Mouse (Mus musculus): ENCODE results near the gene Chrd.

The Chrd gene

DNA sequence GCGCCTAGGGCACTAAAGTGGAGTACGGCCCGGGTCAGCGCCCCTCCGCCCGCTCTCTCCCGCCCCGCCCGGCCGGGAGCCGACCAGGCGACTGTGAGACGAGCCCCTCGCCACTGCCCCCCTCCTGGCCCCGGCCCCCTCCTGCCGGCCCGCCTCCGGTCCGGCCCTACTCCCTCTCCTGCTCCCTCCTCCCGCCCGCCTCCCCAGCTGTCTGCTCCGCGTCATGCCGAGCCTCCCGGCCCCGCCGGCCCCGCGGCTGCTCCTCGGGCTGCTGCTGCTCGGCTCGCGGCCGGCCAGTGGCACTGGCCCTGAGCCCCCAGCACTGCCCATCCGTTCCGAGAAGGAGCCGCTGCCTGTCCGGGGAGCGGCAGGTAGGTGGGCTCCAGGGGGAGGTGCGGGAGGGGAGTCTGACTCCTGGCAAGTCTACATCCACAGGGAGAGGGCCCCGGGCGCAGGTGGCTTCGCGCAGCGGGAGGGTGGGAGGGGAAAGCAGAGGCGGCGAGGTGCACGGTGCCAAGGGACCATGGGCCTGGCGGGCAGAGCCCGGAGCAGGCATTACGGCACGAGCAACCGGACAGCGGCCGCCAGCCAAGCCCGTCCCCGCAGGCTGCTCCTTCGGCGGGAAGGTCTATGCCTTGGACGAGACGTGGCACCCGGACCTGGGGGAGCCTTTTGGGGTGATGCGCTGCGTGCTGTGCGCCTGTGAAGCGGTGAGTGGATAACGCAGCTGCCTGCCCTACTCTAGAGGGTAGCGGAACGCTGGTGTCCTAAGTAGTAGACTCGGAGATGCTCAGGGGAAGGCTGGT, at the start of gene Chrd:
TSS of gene Chrd (plus strand) at position 203 of the 806 bp plus-strand sequence.
- peak in 1 of 2 experiments; percentile 43 for DNase-seq (ENCODE audit: low spot score in 2 of 2)

DNA sequence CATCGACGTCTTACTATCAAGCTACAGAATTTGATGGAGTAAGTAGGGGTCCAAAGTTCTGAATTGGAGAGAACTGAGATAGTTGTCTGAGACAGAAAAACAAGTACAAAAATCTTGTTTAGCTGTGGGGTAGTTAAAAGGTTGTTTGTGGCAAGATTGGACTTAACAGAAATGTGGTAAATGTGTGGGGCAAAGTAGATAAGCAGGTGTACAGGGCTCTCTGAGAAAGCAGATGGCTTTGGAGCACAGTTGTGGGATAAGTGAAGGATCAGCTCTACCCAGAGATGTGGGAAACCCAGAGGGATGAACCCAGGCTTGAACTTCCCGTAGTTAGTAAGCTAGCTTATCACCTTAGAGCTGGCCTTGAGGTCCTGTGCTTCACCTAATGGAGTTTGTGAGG, 42.2 kb upstream of the Chrd start:
- no peak for DNase-seq (ENCODE audit: low spot score in 2 of 2)

DNA sequence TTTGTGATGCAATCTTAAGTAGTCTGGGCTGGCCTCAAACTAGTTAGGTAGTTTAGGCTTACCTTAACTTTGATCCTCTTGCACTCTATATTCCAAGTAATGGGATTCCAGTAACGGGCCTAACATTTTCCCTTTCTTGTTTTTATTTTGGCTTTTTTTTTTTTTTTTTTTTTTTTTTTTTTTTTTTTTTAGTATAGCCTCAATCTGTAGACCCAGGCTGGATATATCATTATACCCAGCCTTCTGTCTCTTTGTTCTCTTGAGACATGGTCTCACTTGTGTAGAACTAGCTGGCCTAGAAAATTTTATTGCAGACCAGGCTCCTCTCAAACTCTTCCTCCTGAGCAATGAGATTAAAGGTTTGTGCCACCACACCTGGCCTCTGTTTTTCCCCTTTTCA, 41.3 kb upstream of the Chrd start:
- DNase-seq (ENCODE audit: low spot score in 2 of 2), result no peak

DNA sequence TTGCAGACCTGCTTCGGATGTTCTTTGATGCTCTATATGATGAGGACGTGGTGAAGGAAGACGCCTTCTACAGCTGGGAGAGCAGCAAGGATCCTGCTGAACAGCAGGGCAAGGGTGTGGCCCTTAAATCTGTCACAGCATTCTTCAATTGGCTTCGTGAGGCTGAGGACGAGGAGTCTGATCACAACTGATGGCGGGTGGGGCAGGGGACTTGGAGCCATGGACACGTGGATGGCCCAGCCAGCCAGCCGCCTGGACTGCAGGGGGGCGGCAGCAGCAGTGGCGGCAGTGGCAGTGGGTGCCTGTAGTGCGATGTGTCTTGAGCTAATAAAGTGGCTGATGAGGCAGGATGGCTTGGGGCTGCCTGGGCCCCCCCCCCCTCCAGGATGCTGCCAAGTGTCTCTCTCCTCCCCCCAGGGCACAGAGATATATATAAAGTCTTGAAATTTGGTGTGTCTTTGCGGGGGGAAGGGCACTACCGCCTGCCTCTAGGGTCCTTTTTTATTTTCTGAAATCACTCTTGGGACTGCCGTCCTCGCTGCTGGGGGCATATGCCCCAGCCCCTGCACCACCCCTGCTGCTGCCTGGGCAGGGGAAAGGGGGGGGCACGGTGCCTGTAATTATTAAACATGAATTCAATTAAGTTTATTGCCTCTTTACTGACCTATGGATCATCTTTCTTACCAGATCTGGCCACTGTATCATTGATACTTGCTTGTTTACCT, 40.5 kb upstream of the Chrd start:
- DNase-seq (ENCODE audit: low spot score in 2 of 2), result peak; percentile 10 to 31

DNA sequence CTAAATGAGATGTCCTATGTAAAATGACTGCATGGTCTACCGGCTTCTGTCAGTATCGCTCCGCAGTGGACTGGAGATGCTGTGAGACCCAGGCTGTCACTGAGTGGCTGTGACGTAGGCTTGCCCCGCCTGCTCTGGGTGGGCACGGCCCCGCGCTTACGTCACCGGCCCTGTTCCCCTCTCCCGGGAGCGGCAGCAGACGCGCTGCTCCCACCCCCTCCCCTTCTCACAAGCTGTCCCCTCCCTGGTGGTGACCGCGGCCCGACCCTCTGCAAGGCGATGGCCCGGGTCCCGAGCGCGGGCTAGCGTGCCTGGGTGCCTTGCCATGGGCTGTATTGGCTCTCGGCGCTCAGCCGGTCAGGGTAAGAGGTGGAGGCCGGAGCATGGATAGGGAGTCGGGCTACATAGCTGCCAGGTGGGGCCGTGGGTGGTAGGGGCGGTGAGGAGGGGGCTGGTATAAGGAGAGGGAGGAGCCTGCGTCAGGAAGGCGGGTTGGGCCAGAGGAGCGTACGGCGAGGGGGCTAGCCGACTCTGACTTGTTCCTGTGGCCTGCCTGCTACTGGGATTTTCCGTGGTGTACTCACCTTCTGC, 39.7 kb upstream of the Chrd start, which contains the start of gene Fam131a:
TSS of gene Fam131a (plus strand) at position 131 of the 591 bp plus-strand sequence.
- DNase-seq (ENCODE audit: low spot score in 2 of 2), result peak; percentile 90 to 92

DNA sequence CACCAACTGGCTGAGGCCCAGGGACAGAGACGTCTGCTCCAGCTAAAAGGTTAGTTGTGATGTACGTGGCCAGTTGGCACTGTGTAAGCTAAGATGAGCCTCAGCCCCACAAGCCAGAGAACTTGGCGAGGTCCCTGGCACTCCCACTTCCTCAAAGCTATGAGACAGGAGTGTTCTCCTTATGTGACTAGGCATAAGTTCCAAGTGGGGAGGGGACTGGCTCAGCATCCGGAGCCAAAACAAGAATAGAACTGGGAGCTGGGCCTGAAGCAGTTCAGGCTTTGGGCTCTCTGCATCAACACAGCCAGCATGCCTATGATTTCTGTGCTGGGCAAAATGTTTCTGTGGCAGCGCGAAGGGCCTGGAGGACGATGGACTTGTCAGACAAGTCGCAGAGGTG, 38.1 kb upstream of the Chrd start:
- peak; percentile 69 to 75 for DNase-seq (ENCODE audit: low spot score in 2 of 2)

DNA sequence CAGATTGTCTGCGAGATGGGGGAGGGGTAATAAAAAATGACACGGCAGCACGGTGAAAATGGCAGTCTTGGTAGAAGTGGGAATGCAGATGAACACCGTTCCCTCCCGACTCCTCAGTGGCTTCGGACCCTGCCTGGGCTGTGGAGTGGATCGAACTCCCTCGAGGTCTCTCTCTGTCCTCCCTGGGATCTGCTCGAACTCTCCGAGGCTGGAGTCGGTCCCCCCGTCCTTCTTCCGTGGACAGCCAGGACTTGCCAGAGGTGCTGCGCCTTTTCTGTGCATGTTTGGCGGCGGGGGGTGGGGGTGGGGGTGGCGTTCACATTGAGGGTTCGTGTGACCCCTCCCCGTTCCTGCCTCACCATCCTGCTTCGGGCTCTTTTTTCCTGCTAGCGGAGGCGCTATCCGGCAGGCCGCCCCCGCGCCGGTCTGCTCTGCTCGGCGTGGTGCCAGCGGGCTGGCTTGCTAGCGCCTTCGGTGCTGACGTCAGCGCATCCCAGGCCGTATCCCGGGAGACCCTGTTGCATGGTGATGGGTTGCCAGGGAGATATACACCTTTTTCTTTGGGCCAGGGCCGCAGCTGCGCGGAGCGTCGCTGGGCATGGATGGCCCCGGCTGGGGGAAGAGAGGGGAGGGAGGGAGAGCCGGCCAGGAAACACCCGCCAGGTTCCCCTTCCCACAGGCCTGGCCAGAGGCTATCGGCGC, 37.2 kb upstream of the Chrd start:
- peak; percentile 97 to 98 for DNase-seq (ENCODE audit: low spot score in 2 of 2)

DNA sequence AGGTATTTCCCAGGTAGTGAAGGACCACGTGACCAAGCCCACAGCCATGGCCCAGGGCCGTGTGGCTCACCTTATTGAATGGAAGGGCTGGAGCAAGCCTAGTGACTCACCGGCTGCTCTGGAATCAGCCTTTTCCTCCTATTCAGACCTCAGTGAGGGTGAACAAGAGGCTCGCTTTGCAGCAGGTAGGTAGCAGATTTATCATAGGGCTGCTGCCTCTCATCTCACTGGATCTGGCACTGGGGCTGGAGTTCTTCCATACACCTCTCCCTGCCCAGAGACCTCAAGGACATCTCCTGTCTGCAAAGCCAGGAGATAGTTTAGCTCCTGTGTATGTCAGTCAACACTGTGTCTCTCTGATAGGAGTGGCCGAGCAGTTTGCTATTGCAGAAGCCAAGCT, 33.7 kb upstream of the Chrd start:
- no peak for DNase-seq (ENCODE audit: low spot score in 2 of 2)

DNA sequence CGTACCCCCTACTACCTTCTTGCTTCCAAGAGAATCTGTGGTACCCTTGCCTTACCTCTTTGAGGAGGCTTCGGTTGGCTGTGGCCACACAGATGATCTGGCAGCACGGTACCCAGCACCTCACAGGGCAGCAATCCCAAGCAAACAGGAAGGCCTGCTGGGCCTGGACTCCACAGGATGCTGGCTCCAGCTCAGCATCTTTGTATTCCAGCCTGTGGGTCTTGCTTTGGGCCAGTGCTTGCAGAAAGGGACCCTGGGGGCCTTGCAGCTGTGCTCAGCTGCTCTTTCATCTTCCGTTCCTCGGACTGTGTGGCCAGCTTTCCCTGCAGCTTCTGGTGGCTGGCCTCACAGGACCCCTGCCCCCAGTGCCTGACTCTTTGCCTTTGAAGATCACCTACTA, 32.9 kb upstream of the Chrd start:
- no peak for DNase-seq (ENCODE audit: low spot score in 2 of 2)

DNA sequence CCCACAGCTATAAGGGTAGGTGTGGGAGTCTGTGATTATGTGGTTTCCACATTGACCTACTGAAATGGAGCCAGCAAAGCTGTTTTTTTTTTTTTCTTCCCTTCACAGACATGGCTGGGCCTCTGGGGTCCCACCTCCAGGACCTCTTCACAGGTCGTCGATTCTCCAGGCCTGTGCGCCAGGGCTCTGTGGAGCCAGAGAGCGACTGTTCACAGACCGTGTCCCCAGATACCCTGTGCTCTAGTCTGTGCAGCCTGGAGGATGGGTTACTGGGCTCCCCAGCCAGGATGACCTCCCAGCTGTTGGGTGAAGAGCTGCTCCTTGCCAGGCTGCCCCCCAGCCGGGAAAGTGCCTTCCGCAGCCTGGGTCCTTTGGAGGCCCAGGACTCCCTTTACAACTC, 31.6 kb upstream of the Chrd start:
- no peak for DNase-seq (ENCODE audit: low spot score in 2 of 2)

DNA sequence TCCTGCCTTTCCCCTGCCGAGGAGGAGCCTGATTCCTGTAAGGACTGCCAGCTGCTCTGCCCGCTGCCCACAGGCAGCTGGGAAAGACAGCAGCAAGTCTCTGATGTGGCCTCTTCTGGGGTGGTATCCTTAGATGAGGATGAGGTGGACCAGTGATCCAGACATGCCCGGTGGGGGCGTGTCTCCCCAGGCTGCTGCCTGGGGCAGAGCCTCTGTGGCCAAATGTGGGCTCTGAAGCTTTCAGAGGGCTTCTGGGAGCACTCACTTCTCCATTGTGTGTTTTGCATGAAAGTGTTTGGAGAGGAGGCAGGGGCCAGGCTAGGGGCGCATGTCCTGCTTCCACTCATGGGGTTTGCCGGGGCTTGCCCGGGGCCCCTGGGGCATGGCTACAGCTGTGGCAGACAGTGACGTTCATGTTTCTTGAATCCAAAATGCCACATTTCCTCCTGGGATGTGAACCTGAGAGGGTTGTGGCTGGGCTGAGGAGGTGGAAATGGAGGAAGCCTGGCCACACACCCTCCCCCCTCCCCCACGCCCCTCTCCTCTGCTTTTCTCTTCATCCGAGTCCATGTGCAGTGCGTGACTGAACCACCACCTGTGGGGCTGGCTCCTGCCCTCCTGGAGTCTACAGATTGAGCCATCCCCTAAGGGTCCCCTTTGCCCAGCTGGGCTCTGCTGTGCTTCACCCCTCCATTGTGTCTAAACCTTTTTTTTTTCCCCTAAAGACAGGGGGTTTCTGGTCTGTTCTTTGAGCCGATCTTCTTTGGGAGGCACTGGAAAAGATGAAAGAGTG, 31.0 kb upstream of the Chrd start:
- no peak for DNase-seq (ENCODE audit: low spot score in 2 of 2)

DNA sequence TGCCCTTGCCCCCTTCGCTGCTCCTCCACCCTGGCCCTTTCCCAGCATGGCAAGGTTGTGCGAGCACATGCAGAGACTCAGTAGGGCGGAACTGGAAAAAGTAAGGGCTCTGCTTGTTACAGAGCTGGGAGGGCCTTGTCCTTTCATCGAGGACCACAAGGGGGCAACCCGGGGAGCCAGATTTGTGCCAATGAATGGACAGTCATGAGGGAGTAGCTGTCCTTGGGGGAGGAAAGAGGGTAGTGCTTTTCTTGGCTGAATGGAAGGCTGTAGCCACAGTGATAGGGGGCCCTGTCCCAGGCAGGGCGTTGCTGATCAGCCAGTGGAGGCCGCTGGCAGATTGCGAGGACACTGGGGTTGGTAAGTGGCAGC, 30.4 kb upstream of the Chrd start:
- DNase-seq (ENCODE audit: low spot score in 2 of 2), result peak in 1 of 2 experiments; percentile 77

DNA sequence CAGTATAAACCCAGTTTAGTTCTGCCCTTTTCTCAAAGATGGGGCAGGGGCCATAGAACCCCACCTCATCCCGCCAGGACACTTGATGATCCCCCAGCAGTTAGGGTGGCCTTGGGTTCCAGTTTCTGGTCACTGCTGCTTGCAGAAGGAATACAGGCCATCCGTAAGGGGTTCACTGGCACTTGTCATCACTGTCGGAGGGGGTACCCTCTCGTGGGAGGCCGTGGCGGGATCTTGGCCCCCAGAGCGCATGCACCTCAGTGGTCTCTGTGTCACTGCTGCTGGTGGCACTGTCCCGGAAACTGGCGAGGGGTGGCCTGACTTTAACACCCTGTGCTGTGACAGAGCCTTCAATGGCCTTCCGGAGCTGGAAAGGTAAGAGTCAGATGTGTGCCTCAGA, 29.9 kb upstream of the Chrd start:
- peak in 1 of 2 experiments; percentile 20 for DNase-seq (ENCODE audit: low spot score in 2 of 2)

DNA sequence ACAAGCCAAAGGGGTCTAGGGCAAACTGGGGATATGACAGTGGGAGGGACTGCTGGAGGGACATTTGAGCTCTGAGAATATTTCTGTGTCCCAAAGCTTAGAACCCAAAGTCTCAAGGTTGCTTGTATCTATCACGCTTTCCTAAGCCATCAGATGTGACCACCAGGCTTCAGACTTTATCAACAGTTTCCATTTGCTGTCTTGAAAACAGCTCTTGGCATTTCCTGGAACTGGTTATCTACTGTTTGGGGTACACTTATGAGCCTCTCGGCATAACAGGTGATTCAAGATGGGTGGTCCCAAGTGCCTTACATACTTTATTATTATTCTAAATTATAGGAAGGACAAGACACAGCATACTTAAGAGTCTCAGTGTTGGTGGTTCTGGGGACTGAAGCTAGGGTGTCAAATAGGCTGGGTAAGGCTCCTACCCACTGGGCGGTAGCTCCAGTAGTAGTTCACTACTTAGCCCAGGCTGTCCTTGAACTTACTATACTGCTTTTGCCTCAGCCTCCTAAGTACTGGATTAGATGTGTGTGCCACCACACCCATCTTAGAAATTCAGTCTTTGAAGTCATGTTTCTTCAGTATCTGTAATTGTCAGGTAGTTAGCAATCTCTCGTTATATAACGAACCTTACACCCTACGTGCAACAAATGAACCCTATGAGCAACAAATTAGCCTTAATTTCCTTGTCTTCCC, 29.1 kb upstream of the Chrd start:
- DNase-seq (ENCODE audit: low spot score in 2 of 2), result no peak

DNA sequence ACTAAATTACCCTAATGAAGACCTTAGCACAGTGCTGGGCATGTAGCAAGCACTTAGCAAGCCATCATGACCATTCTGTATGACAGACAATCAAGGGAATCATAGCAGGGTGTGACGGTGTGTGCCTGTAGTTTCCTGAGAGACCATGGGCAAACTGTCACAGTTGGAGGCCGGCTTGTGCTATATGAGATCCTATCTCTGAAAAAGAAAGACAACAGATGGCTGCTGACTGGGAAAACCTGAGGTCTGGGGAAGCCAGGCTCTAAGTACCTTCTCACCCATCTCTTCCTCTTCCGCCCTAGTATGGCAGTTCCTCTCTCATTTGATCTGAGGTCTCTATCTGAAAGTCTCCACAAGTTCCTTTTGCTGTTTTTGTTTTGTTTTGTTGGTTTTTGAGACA, 27.1 kb upstream of the Chrd start:
- DNase-seq (ENCODE audit: low spot score in 2 of 2), result peak in 1 of 2 experiments; percentile 14

DNA sequence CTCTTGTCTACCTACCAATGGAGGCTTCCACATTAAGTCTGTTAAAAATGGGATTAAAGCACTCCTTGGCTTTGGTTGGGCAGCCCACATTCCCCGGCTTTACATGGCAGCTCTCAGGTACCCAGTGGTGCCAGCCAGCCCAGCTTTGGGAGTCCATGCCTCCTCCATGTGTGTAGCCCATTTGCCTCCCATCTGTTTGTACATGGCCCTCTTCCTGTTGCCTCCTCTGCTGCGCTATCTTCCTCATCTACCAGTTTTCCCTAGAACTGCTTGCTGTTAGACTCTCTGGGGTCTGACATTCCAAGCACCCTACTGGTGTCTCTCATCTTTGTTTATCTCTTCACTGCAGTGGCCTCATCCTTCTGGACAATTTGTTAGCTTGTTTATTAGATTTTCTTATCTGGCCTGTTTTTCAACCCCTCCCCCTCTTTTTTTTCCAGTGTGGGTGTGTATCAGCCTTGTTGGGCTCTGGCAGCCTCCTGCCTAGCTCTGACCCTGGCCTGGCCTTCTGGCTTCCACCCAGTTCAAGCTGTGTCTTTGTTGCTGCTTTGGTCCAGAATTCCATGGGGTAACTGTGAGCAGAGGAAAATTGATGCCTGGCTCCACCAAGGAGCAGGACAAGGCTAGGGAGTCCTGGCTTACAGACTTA, 26.4 kb upstream of the Chrd start:
- peak in 1 of 2 experiments; percentile 19 for DNase-seq (ENCODE audit: low spot score in 2 of 2)

DNA sequence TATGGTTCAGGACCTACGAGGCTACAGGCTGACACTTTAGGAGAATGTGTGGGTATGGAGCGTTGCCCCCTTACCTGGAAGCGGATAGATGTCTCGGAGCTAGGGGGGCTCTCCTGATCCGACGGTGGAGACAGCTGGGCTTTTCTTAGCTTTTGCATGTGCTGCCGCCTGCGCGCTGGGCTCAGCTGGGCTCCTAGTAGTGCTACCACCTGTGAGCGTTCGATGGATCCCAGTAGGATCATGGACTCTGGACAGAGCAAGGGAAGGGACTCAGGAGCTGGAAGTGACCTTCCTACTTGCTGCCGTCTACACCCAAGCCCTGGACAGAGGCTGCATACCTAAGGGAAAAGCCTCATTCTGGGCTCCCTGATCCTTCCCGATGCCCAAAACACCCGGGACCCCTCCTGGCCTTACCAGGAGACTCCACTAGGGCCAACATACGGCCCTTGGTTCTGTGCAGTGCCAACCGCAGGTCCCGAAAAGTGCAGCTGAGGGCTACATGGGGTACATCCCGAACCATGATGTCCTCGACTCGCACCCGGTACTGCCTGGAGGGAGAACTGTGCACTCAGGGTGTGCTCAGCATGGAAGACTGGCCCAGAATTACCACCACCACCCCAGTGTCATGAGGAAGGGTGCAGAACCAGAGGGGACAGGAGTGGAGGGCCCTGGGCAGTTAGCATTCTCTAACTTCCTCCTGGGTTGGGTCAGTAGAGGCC, 24.5 kb upstream of the Chrd start:
- DNase-seq (ENCODE audit: low spot score in 2 of 2), result peak in 1 of 2 experiments; percentile 10

DNA sequence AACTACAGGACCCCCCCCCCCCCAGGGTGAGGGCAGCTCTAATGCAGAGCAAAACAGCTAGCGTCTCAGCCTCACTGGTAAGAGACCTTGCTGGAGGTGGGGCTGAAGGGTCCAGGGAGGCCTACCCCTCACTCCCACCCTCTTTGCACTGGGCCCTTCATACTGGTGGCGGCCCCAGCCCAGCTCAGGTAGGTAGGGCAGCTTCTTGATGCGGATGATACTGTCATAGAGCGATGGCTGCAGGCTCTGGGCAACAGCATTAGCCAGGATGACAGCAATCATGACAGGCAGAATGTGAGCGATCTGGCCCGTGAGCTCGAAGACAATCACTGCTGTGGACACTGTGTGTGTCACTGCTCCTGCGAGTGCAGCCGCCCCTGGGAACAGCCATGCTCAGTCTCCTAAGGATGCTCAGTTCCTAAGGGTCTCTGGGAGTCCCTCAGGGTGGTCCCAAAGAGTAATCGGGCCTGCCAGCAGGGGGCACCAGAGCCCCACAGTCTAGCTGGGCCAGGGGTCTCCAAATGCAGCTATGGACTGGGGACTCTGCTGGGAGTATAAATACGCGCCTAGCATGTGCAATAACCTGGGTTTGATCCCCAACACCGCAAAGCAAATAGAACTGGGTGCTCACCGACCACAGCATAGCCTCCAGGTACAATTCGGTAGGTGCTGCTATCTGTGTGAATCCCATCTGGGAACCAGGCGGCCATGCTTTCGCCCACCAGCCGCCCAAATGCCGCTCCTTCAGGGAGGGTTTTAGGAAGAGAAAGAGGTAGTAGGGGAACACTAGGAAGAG, 23.8 kb upstream of the Chrd start:
- peak in 1 of 2 experiments; percentile 39 for DNase-seq (ENCODE audit: low spot score in 2 of 2)

DNA sequence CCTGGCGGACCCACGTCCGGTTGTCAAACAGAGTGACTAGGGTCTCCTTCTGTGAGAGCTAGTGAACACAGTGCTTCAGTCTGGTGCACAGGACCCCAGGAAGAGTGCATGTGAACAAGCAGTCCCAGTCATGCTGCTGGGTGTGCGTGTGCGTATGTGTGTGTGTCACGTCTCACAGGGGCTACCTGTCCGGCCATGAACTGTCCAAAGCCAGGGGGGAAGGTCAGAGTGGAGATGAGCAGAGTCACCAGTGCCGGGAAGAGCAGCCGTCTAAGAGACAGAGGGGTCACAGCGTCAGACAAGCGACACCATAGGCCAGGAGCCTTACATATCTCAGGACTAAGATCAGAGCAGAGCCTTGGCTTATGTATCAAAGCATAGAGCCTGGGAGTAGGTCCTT, 22.6 kb upstream of the Chrd start:
- DNase-seq (ENCODE audit: low spot score in 2 of 2), result no peak
